Mouse (Mus musculus) limb, embryonic 15.5 days (tissue): ENCODE measurements around the gene Exo5. TPM values are rescaled to one million over a fixed set of nuclear protein-coding genes. Genes with fewer than 3 reads are reported as not detected.

Experiments
- ATAC-seq: fragments of 200-750 bp; cut with Nextera tagmentation; 2 replicates; pipeline ENCODE4 v1.8.0; 2017; ENCODE audit warnings: low read depth, moderate TSS enrichment; ENCODE audit not compliant: insufficient number of reproducible peaks, low FRiP score, low TSS enrichment
- H3K27ac ChIP-seq: fragments of 300-500 bp; sonication (generic); 2 replicates; pipeline ENCODE4 v1.5.1; 2015; ENCODE audit warnings: moderate library complexity, mild to moderate bottlenecking, inconsistent platforms
- H3K27me3 ChIP-seq: fragments of 300-500 bp; sonication (generic); 2 replicates; pipeline ENCODE4 v1.6.1; 2015; ENCODE audit warnings: inconsistent platforms
- H3K36me3 ChIP-seq: fragments of 300-500 bp; sonication (generic); 2 replicates; pipeline ENCODE4 v1.6.1; 2015; ENCODE audit warnings: inconsistent platforms
- H3K4me1 ChIP-seq: fragments of 300-500 bp; sonication (generic); 2 replicates; pipeline ENCODE4 v1.6.1; 2015; ENCODE audit warnings: inconsistent platforms
- H3K4me2 ChIP-seq: fragments of 300-500 bp; sonication (generic); 2 replicates; pipeline ENCODE4 v1.6.1; 2015; ENCODE audit warnings: mild to moderate bottlenecking, inconsistent platforms
- H3K4me3 ChIP-seq: fragments of 300-500 bp; sonication (generic); 2 replicates; pipeline ENCODE4 v1.5.1; 2015; ENCODE audit warnings: mild to moderate bottlenecking, inconsistent platforms
- H3K9ac ChIP-seq: fragments of 300-500 bp; sonication (generic); 2 replicates; pipeline ENCODE4 v1.6.1; 2015; ENCODE audit warnings: inconsistent platforms
- H3K9me3 ChIP-seq: fragments of 300-500 bp; sonication (generic); 2 replicates; pipeline ENCODE4 v1.6.1; 2016; ENCODE audit warnings: inconsistent platforms
- WGBS: fragments of 180-500 bp; shearing (Covaris S2); methylation state at CpG from one replicate; pipeline ENCODE4 v1.1.7; 2015; 5-methylcytosine and 5-hydroxymethylcytosine counted together
- microRNA-seq: library from miRNA; unstranded; fragments of <30 nt; microRNA quantifications from one replicate; pipeline ENCODE4, GENCODE M21; 2016
- polyA plus RNA-seq: library from polyadenylated mRNA; unstranded; fragments of >200 nt; fragmentation: Nextera tagmentation; extraction: Ambion mirVana; gene quantifications from 2 replicates; pipeline ENCODE4 v1.2.1, GENCODE M21; 2015

Exo5 gene
- polyA plus RNA-seq, 1 experiment from 2014 or later: 26.8 TPM

- H3K27me3 ChIP-seq: no peaks in the 10 kb centered on the region
- H3K4me1 ChIP-seq: peaks cover 3% of the 10 kb centered on the region; the same call in 1 of the 2 replicates
- H3K4me2 ChIP-seq: no peak overlapping the region
- no peak overlapping the region for H3K4me3 ChIP-seq
- no peaks in the 10 kb centered on the region for H3K9me3 ChIP-seq
- H3K27ac ChIP-seq: no peak overlapping the region
- ATAC-seq: no peak
- no peaks in the 10 kb centered on the region for H3K36me3 ChIP-seq
- no peak overlapping the region for H3K9ac ChIP-seq
- WGBS: 34% methylated on average over 13 of the region's 13 CpGs
Measured at GRCm38 (mm10) chr4:120885208-120886120, 39.4 kb downstream of the Exo5 start.

DNA sequence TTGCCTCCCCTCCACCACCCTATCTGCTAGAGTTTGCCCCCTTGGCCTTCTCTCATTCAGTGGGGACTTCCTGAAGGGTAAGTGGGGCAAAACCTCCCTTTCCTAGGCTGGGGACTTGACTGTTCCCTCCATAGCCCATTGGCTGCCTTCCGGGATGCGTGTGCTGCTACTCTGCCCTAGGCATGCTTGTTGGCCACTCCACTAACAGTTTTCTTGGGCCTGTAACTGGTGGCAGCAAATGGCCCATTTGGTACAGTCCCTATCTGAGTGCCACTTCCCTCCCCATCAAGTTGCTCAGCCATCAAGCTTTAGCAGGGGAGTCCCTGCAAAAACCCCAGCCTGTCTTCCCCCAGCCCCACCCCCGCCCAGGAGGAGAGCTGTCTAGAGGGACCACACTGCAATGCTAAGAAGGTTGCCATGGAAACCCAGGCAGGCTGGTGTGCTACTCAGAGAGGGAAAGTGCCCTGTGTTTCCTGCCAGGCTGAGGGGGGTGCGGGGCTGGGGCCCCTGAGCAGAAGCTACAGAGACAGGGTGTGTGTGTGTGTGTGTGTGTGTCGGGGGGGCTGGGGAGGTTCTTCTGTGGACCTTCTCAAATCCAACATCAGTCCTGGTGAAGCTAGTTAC, 42.7 kb downstream of the Exo5 start:
- Histone ChIP-seq H3K36me3 (no peaks in the 10 kb centered on the region), H3K27ac (no peak overlapping the region), H3K9me3 (no peaks in the 10 kb centered on the region), H3K4me3 (no peak overlapping the region), H3K4me1 (peaks cover 6% of the 10 kb centered on the region; the same call in 1 of the 2 replicates), H3K4me2 (no peak overlapping the region), H3K27me3 (no peaks in the 10 kb centered on the region), H3K9ac (no peak overlapping the region)
- 39% methylated on average over 5 of the region's 5 CpGs for WGBS
- no peak for ATAC-seq

GRCm38 (mm10) chr4:120880731-120881432, 43.9 kb downstream of the Exo5 start:
- Histone ChIP-seq H3K4me2 (no peak overlapping the region), H3K27ac (no peak overlapping the region), H3K9ac (no peak overlapping the region), H3K9me3 (no peaks in the 10 kb centered on the region), H3K36me3 (no peaks in the 10 kb centered on the region), H3K4me1 (0 out of 2 replicates have a peak, but pooled peaks cover 6% of the 10 kb centered on the region), H3K4me3 (no peak overlapping the region), H3K27me3 (no peaks in the 10 kb centered on the region)
- ATAC-seq: no peak
- WGBS: 58% methylated on average over 6 of the region's 6 CpGs

GRCm38 (mm10) chr4:120879386-120879785, 45.4 kb downstream of the Exo5 start:
- H3K9me3 ChIP-seq: no peaks in the 10 kb centered on the region
- WGBS: 27% methylated on average over 4 of the region's 4 CpGs
- no peak overlapping the region for H3K9ac ChIP-seq
- 0 out of 2 replicates have a peak, but pooled peaks cover 6% of the 10 kb centered on the region for H3K4me1 ChIP-seq
- H3K36me3 ChIP-seq: no peaks in the 10 kb centered on the region
- H3K4me3 ChIP-seq: no peak overlapping the region
- no peaks in the 10 kb centered on the region for H3K27me3 ChIP-seq
- no peak for ATAC-seq
- H3K4me2 ChIP-seq: no peak overlapping the region
- no peak overlapping the region for H3K27ac ChIP-seq

GRCm38 (mm10) chr4:120878728-120879127, 46.1 kb downstream of the Exo5 start:
- no peak for ATAC-seq
- 45% methylated on average over 3 of the region's 3 CpGs for WGBS
- H3K4me1 ChIP-seq: 0 out of 2 replicates have a peak, but pooled peaks cover 6% of the 10 kb centered on the region
- no peak overlapping the region for H3K9ac ChIP-seq
- no peaks in the 10 kb centered on the region for H3K36me3 ChIP-seq
- no peak overlapping the region for H3K4me3 ChIP-seq
- H3K27ac ChIP-seq: no peak overlapping the region
- no peaks in the 10 kb centered on the region for H3K27me3 ChIP-seq
- H3K4me2 ChIP-seq: no peak overlapping the region
- H3K9me3 ChIP-seq: no peaks in the 10 kb centered on the region

- Histone ChIP-seq H3K4me3 (no peak overlapping the region), H3K9ac (no peak overlapping the region), H3K36me3 (no peaks in the 10 kb centered on the region), H3K9me3 (no peaks in the 10 kb centered on the region), H3K4me2 (no peak overlapping the region), H3K4me1 (0 out of 2 replicates have a peak, but pooled peaks cover 3% of the 10 kb centered on the region), H3K27ac (no peak overlapping the region), H3K27me3 (no peaks in the 10 kb centered on the region)
- ATAC-seq: no peak
- WGBS: 62% methylated on average over 3 of the region's 3 CpGs
Measured at GRCm38 (mm10) chr4:120875961-120876360, 48.9 kb downstream of the Exo5 start.

Small RNA genes within 50 kb of the gene (microRNA-seq; reads per million reads assigned to microRNA genes)
- 0.61 reads per million for gene Mir7015

Other genes with a start within 250 kb of the Exo5 start
- gene Kcnq4, start 176.4 kb downstream of the Exo5 start, polyA plus RNA-seq: 3.9 and 4.6 TPM in 2 replicates
- 92.8 and 94.6 TPM in 2 replicates for gene Nfyc, start 93.4 kb downstream of the Exo5 start, polyA plus RNA-seq
- gene Rims3, start 70.2 kb downstream of the Exo5 start, polyA plus RNA-seq: 0.24 and 0.35 TPM in 2 replicates
- gene Zfp69, start 26.7 kb upstream of the Exo5 start, polyA plus RNA-seq: 7.9 and 8.2 TPM in 2 replicates
- 11.6 and 13.2 TPM in 2 replicates for gene Smap2, start 92.2 kb upstream of the Exo5 start, polyA plus RNA-seq
- 110 and 122 TPM in 2 replicates for gene Col9a2, start 114.4 kb upstream of the Exo5 start, polyA plus RNA-seq
- gene Zmpste24, start 173.2 kb upstream of the Exo5 start, polyA plus RNA-seq: 27.9 and 30.7 TPM in 2 replicates
- gene Tmco2, start 184.2 kb upstream of the Exo5 start, polyA plus RNA-seq: not detected in 2 replicates